Mouse (Mus musculus): ENCODE results near the gene Plekha6. TPM values are rescaled to one million over a fixed set of nuclear protein-coding genes. Genes with fewer than 3 reads are reported as not detected.

The Plekha6 gene
- total and polyA plus RNA-seq, 3 experiments, result 11.8 to 28.5 TPM; not detected in 1

DNA sequence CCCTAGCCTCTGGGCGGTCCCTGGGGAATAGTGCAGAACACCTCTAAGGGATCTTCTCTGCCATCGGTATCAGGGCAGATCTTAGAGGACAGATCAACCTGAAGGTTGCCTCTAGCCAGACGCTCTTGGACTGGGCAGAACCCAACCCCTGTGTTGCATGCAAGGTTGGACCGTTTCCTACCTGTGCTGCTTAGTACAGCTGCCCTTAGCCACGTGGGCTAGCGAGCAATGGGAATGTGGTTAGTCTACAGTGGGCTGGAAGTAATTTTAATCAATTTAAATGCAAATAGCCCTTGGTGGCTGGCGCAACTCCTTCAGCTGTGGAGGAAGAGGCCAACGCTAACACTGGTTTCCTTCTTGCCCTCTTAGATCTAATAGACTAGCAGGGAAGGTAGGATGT, 6.2 kb downstream of the Plekha6 start:
- no peak overlapping the region for H3K27ac ChIP-seq (ENCODE audit: control insufficient read depth, low read depth, low read length)
- no peak overlapping the region for H3K9ac ChIP-seq (ENCODE audit: control insufficient read depth, low read depth, low read length, poor library complexity, severe bottlenecking)
- H3K27me3 ChIP-seq (ENCODE audit: control insufficient read depth in 1 of 2, insufficient read depth in 2 of 2, low read length in 2 of 2), result no peaks in the 10 kb centered on the region
- H3K36me3 ChIP-seq (ENCODE audit: control insufficient read depth in 1 of 2, insufficient read depth in 2 of 2, low read length in 2 of 2), result peaks cover 0 to 2% of the 10 kb centered on the region in 2 experiments; a peak in 1 of 4 replicates
- H3K9me3 ChIP-seq (replicated peaks; ENCODE audit: insufficient read depth, low read length), result no peaks in the 10 kb centered on the region
- no peaks in the 10 kb centered on the region for H3K4me1 ChIP-seq (ENCODE audit: control insufficient read depth in 1 of 2, insufficient read depth in 2 of 2, low read length in 2 of 2)
- no peak for TF ChIP-seq ZNF384 (IDR thresholded peaks at IDR 0.05; ENCODE audit: low read depth, low read length)
- no peak for TF ChIP-seq ZMIZ1 (IDR thresholded peaks at IDR 0.05; ENCODE audit: low read depth, low read length)
- TF ChIP-seq NELFE (IDR thresholded peaks at IDR 0.05; ENCODE audit: low read depth, low read length), result no peak
- TF ChIP-seq CHD1 (IDR thresholded peaks at IDR 0.05; ENCODE audit: low read depth, low read length), result no peak
- TF ChIP-seq POLR2AphosphoS2 (IDR thresholded peaks at IDR 0.05; ENCODE audit: low read length), result no peak
- TF ChIP-seq POLR2A (IDR thresholded peaks at IDR 0.05; ENCODE audit: control insufficient read depth in 1 of 2, insufficient read depth in 1 of 2, low read depth in 1 of 2, low read length in 2 of 2, poor library complexity in 1 of 2), result no peak
- no peak for TF ChIP-seq E2F4 (IDR thresholded peaks at IDR 0.05; ENCODE audit: borderline replicate concordance, low read depth, low read length)
- no peak for TF ChIP-seq CHD2 (IDR thresholded peaks at IDR 0.05; ENCODE audit: low read length)
- no peak for TF ChIP-seq UBTF (IDR thresholded peaks at IDR 0.05; ENCODE audit: borderline replicate concordance, insufficient read depth, low read depth, low read length)
- TF ChIP-seq TAL1 (IDR thresholded peaks at IDR 0.05; ENCODE audit: low read length), result no peak
- TF ChIP-seq HCFC1 (IDR thresholded peaks at IDR 0.05; ENCODE audit: low read depth, low read length), result no peak
- no peak for TF ChIP-seq MAZ (IDR thresholded peaks at IDR 0.05; ENCODE audit: low read depth, low read length)
- no peak for TF ChIP-seq BHLHE40 (IDR thresholded peaks at IDR 0.05; ENCODE audit: borderline replicate concordance, low read depth, low read length)
- H3K79me2 ChIP-seq (ENCODE audit: control insufficient read depth, insufficient read depth, low read length, poor library complexity), result no peaks in the 10 kb centered on the region
- no peak for DNase-seq (ENCODE audit: low read depth, low spot score)
- H3K4me3 ChIP-seq (ENCODE audit: control insufficient read depth in 1 of 2, insufficient read depth in 1 of 2, low read depth in 2 of 2, low read length in 2 of 2), result no peak overlapping the region

- Histone ChIP-seq H3K27ac (ENCODE audit: control insufficient read depth, low read depth, low read length) (no peak overlapping the region), H3K36me3 (ENCODE audit: control insufficient read depth in 1 of 2, insufficient read depth in 2 of 2, low read length in 2 of 2) (no peaks in the 10 kb centered on the region; a peak in 1 of 4 replicates), H3K9me3 (replicated peaks; ENCODE audit: insufficient read depth, low read length) (no peaks in the 10 kb centered on the region), H3K9ac (ENCODE audit: control insufficient read depth, low read depth, low read length, poor library complexity, severe bottlenecking) (no peak overlapping the region), H3K4me1 (ENCODE audit: control insufficient read depth in 1 of 2, insufficient read depth in 2 of 2, low read length in 2 of 2) (no peaks in the 10 kb centered on the region), H3K79me2 (ENCODE audit: control insufficient read depth, insufficient read depth, low read length, poor library complexity) (no peaks in the 10 kb centered on the region), H3K4me3 (ENCODE audit: control insufficient read depth in 1 of 2, insufficient read depth in 1 of 2, low read depth in 2 of 2, low read length in 2 of 2) (no peak overlapping the region), H3K27me3 (ENCODE audit: control insufficient read depth in 1 of 2, insufficient read depth in 2 of 2, low read length in 2 of 2) (no peaks in the 10 kb centered on the region)
- DNase-seq (ENCODE audit: low read depth, low spot score), result no peak
- TF ChIP-seq TCF12 (IDR thresholded peaks at IDR 0.05; ENCODE audit: low read depth, low read length) (no peak), MYB (IDR thresholded peaks at IDR 0.05; ENCODE audit: low read depth, low read length) (no peak), GATA1 (IDR thresholded peaks at IDR 0.05; ENCODE audit: low read depth, low read length) (no peak), SMC3 (IDR thresholded peaks at IDR 0.05; ENCODE audit: low read depth, low read length) (no peak)
Measured at GRCm38 (mm10) chr1:133171357-133171756, 7.3 kb downstream of the Plekha6 start.

Data from MEL (cell line).